Mouse (Mus musculus) lung, embryonic 15.5 days (tissue): Measurements from ENCODE around the gene Gstm5. TPM values are rescaled to one million over a fixed set of nuclear protein-coding genes. Genes with fewer than 3 reads are reported as not detected.

Experiments used
- ATAC-seq: fragments of 200-750 bp; cut with Nextera tagmentation; 2 replicates; pipeline ENCODE4 v1.8.0; 2017; ENCODE audit warnings: moderate number of reproducible peaks, borderline replicate concordance; ENCODE audit not compliant: low FRiP score, low TSS enrichment; ENCODE audit errors: extremely low read depth
- H3K27ac ChIP-seq: fragments of 300-500 bp; sonication (generic); 2 replicates; pipeline ENCODE4 v1.5.1; 2015; ENCODE audit warnings: moderate library complexity, mild to moderate bottlenecking, inconsistent platforms
- H3K27me3 ChIP-seq: fragments of 300-500 bp; sonication (generic); 2 replicates; pipeline ENCODE4 v1.6.1; 2015; ENCODE audit warnings: inconsistent platforms
- H3K36me3 ChIP-seq: fragments of 300-500 bp; sonication (generic); 2 replicates; pipeline ENCODE4 v1.6.1; 2015; ENCODE audit warnings: inconsistent platforms
- H3K4me1 ChIP-seq: fragments of 300-500 bp; sonication (generic); 2 replicates; pipeline ENCODE4 v1.6.1; 2015; ENCODE audit warnings: inconsistent platforms
- H3K4me2 ChIP-seq: fragments of 300-500 bp; sonication (generic); 2 replicates; pipeline ENCODE4 v1.6.1; 2015; ENCODE audit warnings: inconsistent platforms, mild to moderate bottlenecking, moderate library complexity
- H3K4me3 ChIP-seq: fragments of 300-500 bp; sonication (generic); 2 replicates; pipeline ENCODE4 v1.5.1; 2015; ENCODE audit warnings: mild to moderate bottlenecking, inconsistent platforms
- H3K9ac ChIP-seq: fragments of 300-500 bp; sonication (generic); 2 replicates; pipeline ENCODE4 v1.6.1; 2015; ENCODE audit warnings: inconsistent platforms
- H3K9me3 ChIP-seq: fragments of 300-500 bp; sonication (generic); 2 replicates; pipeline ENCODE4 v1.6.1; 2016; ENCODE audit warnings: inconsistent platforms
- WGBS: fragments of 180-500 bp; shearing (Covaris S2); methylation state at CpG from one replicate; pipeline ENCODE4 v1.1.7; 2015; 5-methylcytosine and 5-hydroxymethylcytosine counted together
- polyA plus RNA-seq: library from polyadenylated mRNA; unstranded; fragments of >200 nt; fragmentation: Nextera tagmentation; extraction: Ambion mirVana; gene quantifications from 2 replicates; pipeline ENCODE4 v1.2.1, GENCODE M21; 2015

The Gstm5 gene
- polyA plus RNA-seq, 1 experiment from 2014 or later = 116 TPM

- WGBS = 95% methylated on average over 5 of the region's 5 CpGs
- no peak overlapping the region for H3K4me2 ChIP-seq
- H3K9me3 ChIP-seq = no peaks in the 10 kb centered on the region
- H3K27ac ChIP-seq = no peak overlapping the region
- H3K27me3 ChIP-seq = no peaks in the 10 kb centered on the region
- H3K4me1 ChIP-seq = no peaks in the 10 kb centered on the region
- ATAC-seq = no peak
- H3K4me3 ChIP-seq = no peak overlapping the region
- H3K9ac ChIP-seq = no peak overlapping the region
- no peaks in the 10 kb centered on the region for H3K36me3 ChIP-seq
Observed at GRCm38 (mm10) chr3:107920348-107920747, 24.7 kb downstream of the Gstm5 start.

- H3K36me3 ChIP-seq = no peaks in the 10 kb centered on the region
- no peak for ATAC-seq
- H3K27ac ChIP-seq = no peak overlapping the region
- H3K4me3 ChIP-seq = no peak overlapping the region
- peaks cover 8% of the 10 kb centered on the region for H3K4me1 ChIP-seq
- no peaks in the 10 kb centered on the region for H3K27me3 ChIP-seq
- no peaks in the 10 kb centered on the region for H3K9me3 ChIP-seq
- no peak overlapping the region for H3K9ac ChIP-seq
- 89% methylated on average over 3 of the region's 3 CpGs for WGBS
- no peak overlapping the region for H3K4me2 ChIP-seq
Observed at GRCm38 (mm10) chr3:107925335-107925734, 29.7 kb downstream of the Gstm5 start.

GRCm38 (mm10) chr3:107927841-107928240 is 32.2 kb downstream of the Gstm5 start:
- no peak overlapping the region for H3K4me2 ChIP-seq
- no peak for ATAC-seq

GRCm38 (mm10) chr3:107928691-107929090 is 33.1 kb downstream of the Gstm5 start:
- Histone ChIP-seq H3K9ac (no peak overlapping the region), H3K27ac (no peak overlapping the region), H3K4me1 (peaks cover 22% of the 10 kb centered on the region), H3K27me3 (no peaks in the 10 kb centered on the region), H3K4me2 (no peak overlapping the region), H3K4me3 (no peak overlapping the region), H3K36me3 (no peaks in the 10 kb centered on the region), H3K9me3 (no peaks in the 10 kb centered on the region)
- ATAC-seq = no peak
- 60% methylated on average over 11 of the region's 11 CpGs for WGBS

More at GRCm38 (mm10) chr3:107927841-107928240, 32.2 kb downstream of the Gstm5 start:
- H3K9ac ChIP-seq = no peak overlapping the region
- no peaks in the 10 kb centered on the region for H3K36me3 ChIP-seq
- no peaks in the 10 kb centered on the region for H3K27me3 ChIP-seq
- WGBS = 90% methylated on average over 3 of the region's 3 CpGs
- no peak overlapping the region for H3K27ac ChIP-seq
- H3K4me1 ChIP-seq = peaks cover 22% of the 10 kb centered on the region
- no peak overlapping the region for H3K4me3 ChIP-seq
- H3K9me3 ChIP-seq = no peaks in the 10 kb centered on the region

GRCm38 (mm10) chr3:107929243-107929642 is 33.6 kb downstream of the Gstm5 start:
- 59% methylated on average over 4 of the region's 4 CpGs for WGBS
- Histone ChIP-seq H3K36me3 (no peaks in the 10 kb centered on the region), H3K4me3 (no peak overlapping the region), H3K4me2 (no peak overlapping the region), H3K9me3 (no peaks in the 10 kb centered on the region), H3K4me1 (peaks cover 22% of the 10 kb centered on the region), H3K9ac (no peak overlapping the region), H3K27ac (no peak overlapping the region), H3K27me3 (no peaks in the 10 kb centered on the region)
- no peak for ATAC-seq

- no peak for ATAC-seq
- Histone ChIP-seq H3K9ac (no peak overlapping the region), H3K9me3 (no peaks in the 10 kb centered on the region), H3K27ac (no peak overlapping the region), H3K27me3 (no peaks in the 10 kb centered on the region), H3K4me3 (no peak overlapping the region), H3K4me1 (peaks cover 22% of the 10 kb centered on the region), H3K4me2 (no peak overlapping the region), H3K36me3 (no peaks in the 10 kb centered on the region)
- WGBS = 47% methylated on average over 4 of the region's 4 CpGs
Observed at GRCm38 (mm10) chr3:107929731-107930130, 34.1 kb downstream of the Gstm5 start.

GRCm38 (mm10) chr3:107931134-107931533 is 35.5 kb downstream of the Gstm5 start:
- no peaks in the 10 kb centered on the region for H3K27me3 ChIP-seq
- H3K4me2 ChIP-seq = peak overlapping the region; percentile 59
- ATAC-seq = no peak
- WGBS = 64% methylated on average over 2 of the region's 2 CpGs
- no peaks in the 10 kb centered on the region for H3K36me3 ChIP-seq
- peaks cover 22% of the 10 kb centered on the region for H3K4me1 ChIP-seq
- H3K9ac ChIP-seq = no peak overlapping the region
- no peaks in the 10 kb centered on the region for H3K9me3 ChIP-seq
- H3K4me3 ChIP-seq = peak overlapping the region; percentile 31
- peak overlapping the region; percentile 56 for H3K27ac ChIP-seq

- H3K9ac ChIP-seq = no peak within 1 kb of the TSS
- 5% methylated on average over 10 of the region's 10 CpGs for WGBS
- H3K27me3 ChIP-seq = no peaks in the 10 kb centered on the region
- peaks cover 22% of the 10 kb centered on the region for H3K4me1 ChIP-seq
- H3K9me3 ChIP-seq = no peaks in the 10 kb centered on the region
- H3K36me3 ChIP-seq = no peaks in the 10 kb centered on the region
- peak within 1 kb of the TSS; percentile 59 for H3K4me2 ChIP-seq
- H3K4me3 ChIP-seq = peak within 1 kb of the TSS; percentile 31
- H3K27ac ChIP-seq = peak within 1 kb of the TSS; percentile 56
- ATAC-seq = peak; percentile 96
Observed at GRCm38 (mm10) chr3:107931670-107932069, 36.0 kb downstream of the Gstm5 start, which contains the start of gene Gstm7. TSS of gene Gstm7 (minus strand) at chr3:107931817.

GRCm38 (mm10) chr3:107932128-107932527 is 36.5 kb downstream of the Gstm5 start:
- WGBS = 52% methylated on average over 6 of the region's 6 CpGs
- Histone ChIP-seq H3K4me1 (peaks cover 22% of the 10 kb centered on the region), H3K27me3 (no peaks in the 10 kb centered on the region), H3K27ac (no peak overlapping the region), H3K4me2 (no peak overlapping the region), H3K4me3 (no peak overlapping the region), H3K36me3 (no peaks in the 10 kb centered on the region), H3K9ac (no peak overlapping the region), H3K9me3 (no peaks in the 10 kb centered on the region)
- no peak for ATAC-seq

GRCm38 (mm10) chr3:107935268-107935667 is 39.6 kb downstream of the Gstm5 start:
- Histone ChIP-seq H3K27me3 (no peaks in the 10 kb centered on the region), H3K4me1 (peaks cover 14% of the 10 kb centered on the region; the same call in 1 of the 2 replicates), H3K27ac (no peak overlapping the region), H3K36me3 (no peaks in the 10 kb centered on the region), H3K9ac (no peak overlapping the region), H3K4me3 (no peak overlapping the region), H3K4me2 (no peak overlapping the region), H3K9me3 (no peaks in the 10 kb centered on the region)
- ATAC-seq = no peak
- WGBS = 46% methylated on average over 3 of the region's 3 CpGs

GRCm38 (mm10) chr3:107935888-107936287 is 40.3 kb downstream of the Gstm5 start:
- H3K27ac ChIP-seq = no peak overlapping the region
- H3K9me3 ChIP-seq = no peaks in the 10 kb centered on the region
- H3K4me2 ChIP-seq = no peak overlapping the region
- H3K27me3 ChIP-seq = no peaks in the 10 kb centered on the region
- no peak overlapping the region for H3K9ac ChIP-seq
- H3K36me3 ChIP-seq = no peaks in the 10 kb centered on the region
- ATAC-seq = no peak
- 48% methylated on average over 3 of the region's 3 CpGs for WGBS
- no peak overlapping the region for H3K4me3 ChIP-seq
- H3K4me1 ChIP-seq = peaks cover 13% of the 10 kb centered on the region; the same call in 1 of the 2 replicates

- 37% methylated on average over 3 of the region's 3 CpGs for WGBS
- Histone ChIP-seq H3K36me3 (no peaks in the 10 kb centered on the region), H3K4me2 (no peak overlapping the region), H3K9ac (no peak overlapping the region), H3K27me3 (no peaks in the 10 kb centered on the region), H3K27ac (no peak overlapping the region), H3K4me3 (no peak overlapping the region), H3K4me1 (peaks cover 3% of the 10 kb centered on the region; the same call in 1 of the 2 replicates), H3K9me3 (no peaks in the 10 kb centered on the region)
- peak; percentile 53 for ATAC-seq
Observed at GRCm38 (mm10) chr3:107939403-107939802, 43.8 kb downstream of the Gstm5 start.

- no peak for ATAC-seq
- Histone ChIP-seq H3K27me3 (no peaks in the 10 kb centered on the region), H3K36me3 (no peaks in the 10 kb centered on the region), H3K4me1 (peaks cover 3% of the 10 kb centered on the region; the same call in 1 of the 2 replicates), H3K27ac (no peak overlapping the region), H3K4me2 (no peak overlapping the region), H3K9ac (no peak overlapping the region), H3K4me3 (no peak overlapping the region), H3K9me3 (no peaks in the 10 kb centered on the region)
- WGBS = 57% methylated on average over 4 of the region's 4 CpGs
Observed at GRCm38 (mm10) chr3:107939830-107940229, 44.2 kb downstream of the Gstm5 start.
